Mouse (Mus musculus) forebrain, embryonic 11.5 days (tissue): ENCODE measurements around the gene Gm10912. TPM values are rescaled to one million over a fixed set of nuclear protein-coding genes. Genes with fewer than 3 reads are reported as not detected.

Source experiments
- ATAC-seq: fragments of 200-750 bp; cut with Nextera tagmentation; replicated peaks from 2 replicates; pipeline ENCODE4 v1.8.0; 2017; ENCODE audit warnings: moderate TSS enrichment; ENCODE audit not compliant: low FRiP score
- DNase-seq: peaks from one replicate; pipeline ENCODE4 v3.0.0-alpha.2; 2017; ENCODE audit warnings: low spot score
- H3K27ac ChIP-seq: fragments of 300-500 bp; sonication (generic); 2 replicates; pipeline ENCODE4 v1.5.1; 2014; ENCODE audit warnings: low read depth, low read length
- H3K27me3 ChIP-seq: fragments of 300-500 bp; sonication (generic); 2 replicates; pipeline ENCODE4 v1.6.1; 2014; ENCODE audit warnings: mild to moderate bottlenecking, low read length, mixed read lengths; ENCODE audit not compliant: control insufficient read depth, insufficient read depth
- H3K36me3 ChIP-seq: fragments of 300-500 bp; sonication (generic); 2 replicates; pipeline ENCODE4 v1.6.1; 2014; ENCODE audit warnings: mild to moderate bottlenecking, low read length, moderate library complexity, mixed read lengths; ENCODE audit not compliant: control insufficient read depth, insufficient read depth
- H3K4me1 ChIP-seq: fragments of 300-500 bp; sonication (generic); replicated peaks from 2 replicates; pipeline ENCODE4 v1.6.1; 2014; ENCODE audit warnings: low read length, mixed read lengths; ENCODE audit not compliant: control insufficient read depth, insufficient read depth
- H3K4me2 ChIP-seq: fragments of 300-500 bp; sonication (generic); 2 replicates; pipeline ENCODE4 v1.6.1; 2014; ENCODE audit warnings: low read depth, mild to moderate bottlenecking, low read length, moderate library complexity, mixed read lengths; ENCODE audit not compliant: severe bottlenecking
- H3K4me3 ChIP-seq: fragments of 300-500 bp; sonication (generic); 2 replicates; pipeline ENCODE4 v1.5.1; 2014; ENCODE audit warnings: low read depth, low read length
- H3K9ac ChIP-seq: fragments of 300-500 bp; sonication (generic); 2 replicates; pipeline ENCODE4 v1.6.1; 2014; ENCODE audit warnings: low read length
- H3K9me3 ChIP-seq: fragments of 300-500 bp; sonication (generic); 2 replicates; pipeline ENCODE4 v1.6.1; 2016; ENCODE audit warnings: low read length, mixed read lengths; ENCODE audit not compliant: control insufficient read depth
- WGBS: fragments of 180-500 bp; shearing (Covaris S2); extraction: QIAGEN DNeasy Blood & Tissue Kit; methylation state at CpG from one replicate; pipeline ENCODE4 v1.1.7; 2014; 5-methylcytosine and 5-hydroxymethylcytosine counted together
- polyA plus RNA-seq: library from polyadenylated mRNA; unstranded; fragments of >200 nt; fragmentation: Nextera tagmentation; extraction: Ambion mirVana; gene quantifications from 2 replicates; pipeline ENCODE4 v1.2.1, GENCODE M21; 2014

Gene Gm10912
- polyA plus RNA-seq, 1 experiment from 2014 or later, result not detected

GRCm38 (mm10) chr2:104034832-104035472 lies 30.7 kb upstream of the Gm10912 start:
- ATAC-seq (no peak; the same call in 1 of the 2 replicates), DNase-seq (peak; percentile 77)
- H3K9ac ChIP-seq, result no peak overlapping the region
- no peak overlapping the region for H3K4me3 ChIP-seq
- no peaks in the 10 kb centered on the region for H3K4me1 ChIP-seq
- H3K4me2 ChIP-seq, result no peak overlapping the region
- no peaks in the 10 kb centered on the region for H3K9me3 ChIP-seq
- H3K27ac ChIP-seq, result no peak overlapping the region
- 35% methylated on average over 3 of the region's 3 CpGs for WGBS
- no peaks in the 10 kb centered on the region for H3K27me3 ChIP-seq
- H3K36me3 ChIP-seq, result no peaks in the 10 kb centered on the region; the same call in 1 of the 2 replicates

DNA sequence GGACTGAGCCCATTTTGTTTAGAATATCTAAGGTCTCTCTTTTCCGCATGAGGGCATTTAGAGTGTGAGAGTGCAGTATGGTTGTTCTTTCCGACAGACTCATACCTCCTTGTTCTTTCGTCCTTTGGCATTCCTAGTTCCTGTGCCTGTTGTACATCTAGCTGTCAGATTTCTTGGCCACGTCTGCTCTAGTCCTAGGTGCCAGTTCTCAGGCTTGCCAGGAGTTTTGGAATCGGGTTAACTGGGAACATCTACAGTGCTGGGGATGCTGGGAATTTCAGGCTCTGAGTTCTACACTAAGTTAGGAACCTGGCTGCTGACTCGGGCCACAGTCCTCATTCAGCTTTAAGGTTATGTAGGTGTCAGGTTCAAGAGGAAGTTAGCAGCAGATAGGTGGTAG lies 30.0 kb upstream of the Gm10912 start:
- H3K9ac ChIP-seq, result no peak overlapping the region
- no peak overlapping the region for H3K27ac ChIP-seq
- H3K4me3 ChIP-seq, result no peak overlapping the region
- H3K36me3 ChIP-seq, result no peaks in the 10 kb centered on the region; the same call in 1 of the 2 replicates
- DNase-seq, result no peak
- no peaks in the 10 kb centered on the region for H3K27me3 ChIP-seq
- no peaks in the 10 kb centered on the region for H3K4me1 ChIP-seq
- no peak overlapping the region for H3K4me2 ChIP-seq
- ATAC-seq, result no peak
- 92% methylated on average over 6 of the region's 6 CpGs for WGBS
- H3K9me3 ChIP-seq, result no peaks in the 10 kb centered on the region

- no peak for ATAC-seq
- no peak overlapping the region for H3K9ac ChIP-seq
- no peak overlapping the region for H3K27ac ChIP-seq
- 63% methylated on average over 3 of the region's 3 CpGs for WGBS
- H3K9me3 ChIP-seq, result no peaks in the 10 kb centered on the region
- H3K4me3 ChIP-seq, result no peak overlapping the region
- no peaks in the 10 kb centered on the region for H3K4me1 ChIP-seq
- H3K27me3 ChIP-seq, result no peaks in the 10 kb centered on the region
- H3K36me3 ChIP-seq, result no peaks in the 10 kb centered on the region; the same call in 1 of the 2 replicates
- H3K4me2 ChIP-seq, result no peak overlapping the region
- no peak for DNase-seq
Measured at GRCm38 (mm10) chr2:104036316-104036715, 29.3 kb upstream of the Gm10912 start.

DNA sequence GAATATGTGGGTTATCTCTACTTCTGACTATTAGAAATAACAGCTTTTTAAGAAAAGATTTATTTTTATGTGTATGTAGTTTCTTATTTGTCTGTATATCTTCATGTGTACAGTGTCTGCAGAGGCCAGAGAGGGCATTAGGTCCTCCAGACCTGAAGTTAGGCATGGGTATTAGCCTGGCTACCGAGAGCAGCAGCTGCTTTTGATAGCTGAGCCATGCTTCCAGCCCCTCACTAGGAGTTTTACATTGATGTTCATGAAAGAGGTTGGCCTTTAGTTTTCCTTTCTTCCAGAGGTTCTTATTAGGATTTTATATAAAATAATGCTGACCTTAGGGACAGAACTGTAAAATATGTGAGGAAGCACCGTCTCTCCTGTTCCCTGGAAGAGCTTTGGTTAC lies 27.4 kb upstream of the Gm10912 start:
- H3K27ac ChIP-seq, result no peak overlapping the region
- WGBS, result 70% methylated on average over 2 of the region's 2 CpGs
- no peak overlapping the region for H3K4me3 ChIP-seq
- no peaks in the 10 kb centered on the region for H3K9me3 ChIP-seq
- DNase-seq (no peak), ATAC-seq (no peak)
- no peaks in the 10 kb centered on the region for H3K4me1 ChIP-seq
- no peak overlapping the region for H3K4me2 ChIP-seq
- no peaks in the 10 kb centered on the region for H3K27me3 ChIP-seq
- H3K9ac ChIP-seq, result no peak overlapping the region
- H3K36me3 ChIP-seq, result no peaks in the 10 kb centered on the region; the same call in 1 of the 2 replicates

DNA sequence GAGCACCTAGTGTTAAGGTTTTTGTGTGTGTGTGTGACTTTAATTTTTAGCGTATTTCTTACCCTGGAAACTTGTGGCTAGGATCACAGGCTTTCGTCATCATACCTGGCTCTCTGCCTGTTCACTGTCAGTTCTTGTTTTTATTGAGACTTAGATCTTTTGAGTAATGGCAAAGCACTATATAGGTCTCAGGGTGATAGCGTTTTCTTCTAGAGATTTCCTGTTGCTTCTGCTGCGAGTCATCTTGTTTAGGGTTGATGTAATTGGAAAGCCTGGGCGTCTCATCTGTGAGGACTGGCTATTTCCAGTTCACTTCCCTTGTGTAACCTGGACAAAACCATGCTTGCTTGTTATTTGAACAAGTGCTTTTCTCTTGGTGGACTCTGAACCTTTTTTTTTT lies 24.0 kb upstream of the Gm10912 start:
- Histone ChIP-seq H3K27me3 (no peaks in the 10 kb centered on the region), H3K27ac (no peak overlapping the region), H3K9me3 (no peaks in the 10 kb centered on the region), H3K4me3 (no peak overlapping the region), H3K36me3 (no peaks in the 10 kb centered on the region; the same call in 1 of the 2 replicates), H3K4me2 (no peak overlapping the region), H3K4me1 (no peaks in the 10 kb centered on the region), H3K9ac (no peak overlapping the region)
- DNase-seq (no peak), ATAC-seq (no peak)
- WGBS, result 90% methylated on average over 5 of the region's 5 CpGs

DNA sequence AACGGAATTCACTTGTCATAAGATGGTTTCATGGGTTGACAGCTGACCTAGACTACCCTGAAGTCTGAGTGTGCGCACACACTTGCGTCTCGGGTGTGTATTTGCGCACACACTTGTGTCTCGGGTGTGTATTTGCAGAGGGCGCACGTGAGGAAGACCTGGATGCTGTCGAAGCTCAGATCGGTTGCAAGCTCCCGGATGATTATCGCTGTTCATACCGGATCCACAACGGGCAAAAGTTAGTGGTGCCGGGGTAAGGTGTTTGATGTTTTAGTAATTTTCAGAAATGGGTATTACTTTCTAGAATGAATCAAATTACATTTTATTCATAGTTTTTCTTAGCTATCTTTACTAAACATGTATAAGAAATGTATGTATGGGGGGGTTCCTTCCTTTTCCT lies 22.9 kb upstream of the Gm10912 start:
- 97% methylated on average over 15 of the region's 15 CpGs for WGBS
- no peaks in the 10 kb centered on the region; the same call in 1 of the 2 replicates for H3K36me3 ChIP-seq
- no peaks in the 10 kb centered on the region for H3K9me3 ChIP-seq
- H3K4me2 ChIP-seq, result no peak overlapping the region
- ATAC-seq (no peak), DNase-seq (no peak)
- no peak overlapping the region for H3K9ac ChIP-seq
- no peaks in the 10 kb centered on the region for H3K27me3 ChIP-seq
- no peaks in the 10 kb centered on the region for H3K4me1 ChIP-seq
- H3K4me3 ChIP-seq, result no peak overlapping the region
- no peak overlapping the region for H3K27ac ChIP-seq

- DNase-seq (no peak), ATAC-seq (no peak)
- 64% methylated on average over 5 of the region's 5 CpGs for WGBS
- H3K36me3 ChIP-seq, result no peaks in the 10 kb centered on the region; the same call in 1 of the 2 replicates
- no peak overlapping the region for H3K4me2 ChIP-seq
- no peak overlapping the region for H3K4me3 ChIP-seq
- H3K27me3 ChIP-seq, result no peaks in the 10 kb centered on the region
- H3K9me3 ChIP-seq, result no peaks in the 10 kb centered on the region
- no peaks in the 10 kb centered on the region for H3K4me1 ChIP-seq
- no peak overlapping the region for H3K27ac ChIP-seq
- no peak overlapping the region for H3K9ac ChIP-seq
Measured at GRCm38 (mm10) chr2:104043624-104044478, 21.8 kb upstream of the Gm10912 start.

GRCm38 (mm10) chr2:104044479-104045080 lies 21.0 kb upstream of the Gm10912 start:
- ATAC-seq, result no peak
- no peaks in the 10 kb centered on the region; the same call in 1 of the 2 replicates for H3K36me3 ChIP-seq

More at GRCm38 (mm10) chr2:104044479-104045080, 21.0 kb upstream of the Gm10912 start:
- no peak for DNase-seq
- H3K27ac ChIP-seq, result no peak overlapping the region
- no peaks in the 10 kb centered on the region for H3K4me1 ChIP-seq
- no peak overlapping the region for H3K4me3 ChIP-seq
- H3K4me2 ChIP-seq, result no peak overlapping the region
- WGBS, result 92% methylated on average over 1 of the region's 1 CpGs
- H3K9me3 ChIP-seq, result no peaks in the 10 kb centered on the region
- H3K27me3 ChIP-seq, result no peaks in the 10 kb centered on the region
- H3K9ac ChIP-seq, result no peak overlapping the region
